Mouse (Mus musculus) stomach, embryonic 15.5 days (tissue): ENCODE results near the gene Ggt6. TPM values are rescaled to one million over a fixed set of nuclear protein-coding genes. Genes with fewer than 3 reads are reported as not detected.

Experiments used
- ATAC-seq: fragments of 200-750 bp; cut with Nextera tagmentation; 2 replicates; pipeline ENCODE4 v1.8.0; 2017; ENCODE audit warnings: low read depth, moderate number of reproducible peaks, moderate TSS enrichment; ENCODE audit not compliant: insufficient read depth, low FRiP score
- H3K27ac ChIP-seq: fragments of 300-500 bp; sonication (generic); 2 replicates; pipeline ENCODE4 v1.5.1; 2015; ENCODE audit warnings: mild to moderate bottlenecking, inconsistent platforms
- H3K27me3 ChIP-seq: fragments of 300-500 bp; sonication (generic); replicated peaks from 2 replicates; pipeline ENCODE4 v1.6.1; 2015; ENCODE audit warnings: inconsistent platforms
- H3K36me3 ChIP-seq: fragments of 300-500 bp; sonication (generic); 2 replicates; pipeline ENCODE4 v1.6.1; 2015; ENCODE audit warnings: inconsistent platforms
- H3K4me1 ChIP-seq: fragments of 300-500 bp; sonication (generic); 2 replicates; pipeline ENCODE4 v1.6.1; 2015; ENCODE audit warnings: inconsistent platforms
- H3K4me2 ChIP-seq: fragments of 300-500 bp; sonication (generic); 2 replicates; pipeline ENCODE4 v1.6.1; 2015; ENCODE audit warnings: mild to moderate bottlenecking, inconsistent platforms
- H3K4me3 ChIP-seq: fragments of 300-500 bp; sonication (generic); replicated peaks from 2 replicates; pipeline ENCODE4 v1.5.1; 2015; ENCODE audit warnings: inconsistent platforms
- H3K9ac ChIP-seq: fragments of 300-500 bp; sonication (generic); 2 replicates; pipeline ENCODE4 v1.6.1; 2015; ENCODE audit warnings: inconsistent platforms
- H3K9me3 ChIP-seq: fragments of 300-500 bp; sonication (generic); 2 replicates; pipeline ENCODE4 v1.6.1; 2016; ENCODE audit warnings: inconsistent platforms
- WGBS: fragments of 180-500 bp; shearing (Covaris S2); methylation state at CpG from one replicate; pipeline ENCODE4 v1.1.7; 2015; 5-methylcytosine and 5-hydroxymethylcytosine counted together
- polyA plus RNA-seq: library from polyadenylated mRNA; unstranded; fragments of >200 nt; fragmentation: Nextera tagmentation; extraction: Ambion mirVana; gene quantifications from 2 replicates; pipeline ENCODE4 v1.2.1, GENCODE M21; 2015

Ggt6 gene
- polyA plus RNA-seq, 1 experiment from 2014 or later: 4.7 TPM

DNA sequence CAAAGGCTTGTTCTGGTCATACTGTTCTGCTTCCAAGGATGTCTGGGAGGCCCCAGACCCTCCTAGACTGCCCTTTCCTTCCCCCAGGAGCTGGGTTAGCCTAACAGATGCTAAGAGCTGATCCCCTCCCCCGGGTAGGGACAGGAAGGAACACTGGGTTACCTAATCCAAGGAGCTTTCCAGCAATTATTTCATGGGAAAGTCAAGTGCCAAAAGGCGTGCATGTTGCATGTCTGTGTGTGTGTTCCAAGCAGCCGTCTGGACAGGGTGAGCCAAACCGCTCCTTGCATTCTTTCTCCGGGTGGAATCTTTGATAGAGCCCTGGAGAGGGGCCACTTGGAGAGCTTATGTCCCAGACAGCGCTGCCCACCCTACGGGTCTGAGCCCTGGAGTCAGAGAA is 22.3 kb upstream of the Ggt6 start:
- no peaks in the 10 kb centered on the region for H3K9me3 ChIP-seq
- no peak for ATAC-seq
- no peaks in the 10 kb centered on the region for H3K27me3 ChIP-seq
- 65% methylated on average over 7 of the region's 7 CpGs for WGBS
- H3K4me1 ChIP-seq: peaks cover 22% of the 10 kb centered on the region
- H3K27ac ChIP-seq: no peak overlapping the region
- H3K9ac ChIP-seq: no peak overlapping the region
- H3K4me3 ChIP-seq: no peak overlapping the region
- H3K4me2 ChIP-seq: no peak overlapping the region
- no peaks in the 10 kb centered on the region for H3K36me3 ChIP-seq

DNA sequence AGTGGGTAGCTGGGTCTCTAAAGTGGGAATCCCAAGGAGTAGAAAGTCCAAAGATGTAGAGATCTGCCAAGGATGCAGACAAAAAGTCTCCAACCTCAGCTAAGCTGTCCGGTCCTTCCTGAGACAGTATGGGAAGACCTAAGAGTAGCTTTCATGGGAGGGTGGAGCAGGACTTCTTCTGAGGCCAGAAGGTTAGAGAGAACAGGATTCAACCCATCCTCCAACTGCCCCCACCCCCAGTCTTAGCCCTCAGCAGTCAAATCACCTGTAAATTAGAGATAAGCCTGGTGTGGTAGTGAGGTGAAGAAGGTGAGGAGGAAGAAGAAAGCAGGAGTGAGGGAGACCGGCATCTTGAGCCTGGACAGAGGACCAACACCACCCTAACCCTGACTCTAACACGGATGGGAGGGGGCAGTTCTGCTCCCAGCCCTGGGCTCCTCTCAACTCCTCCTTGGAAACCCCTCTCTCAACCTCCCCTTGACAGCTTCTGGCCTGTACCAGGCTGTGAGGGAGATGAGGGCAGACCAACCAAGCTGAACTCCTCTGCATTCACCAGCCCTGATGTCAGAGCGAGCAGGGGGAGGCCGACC is 21.6 kb upstream of the Ggt6 start:
- 69% methylated on average over 5 of the region's 5 CpGs for WGBS
- no peaks in the 10 kb centered on the region for H3K9me3 ChIP-seq
- no peak overlapping the region for H3K4me2 ChIP-seq
- peaks cover 21% of the 10 kb centered on the region for H3K4me1 ChIP-seq
- H3K27ac ChIP-seq: no peak overlapping the region
- H3K36me3 ChIP-seq: no peaks in the 10 kb centered on the region
- H3K4me3 ChIP-seq: no peak overlapping the region
- H3K9ac ChIP-seq: no peak overlapping the region
- no peak for ATAC-seq
- H3K27me3 ChIP-seq: no peaks in the 10 kb centered on the region

DNA sequence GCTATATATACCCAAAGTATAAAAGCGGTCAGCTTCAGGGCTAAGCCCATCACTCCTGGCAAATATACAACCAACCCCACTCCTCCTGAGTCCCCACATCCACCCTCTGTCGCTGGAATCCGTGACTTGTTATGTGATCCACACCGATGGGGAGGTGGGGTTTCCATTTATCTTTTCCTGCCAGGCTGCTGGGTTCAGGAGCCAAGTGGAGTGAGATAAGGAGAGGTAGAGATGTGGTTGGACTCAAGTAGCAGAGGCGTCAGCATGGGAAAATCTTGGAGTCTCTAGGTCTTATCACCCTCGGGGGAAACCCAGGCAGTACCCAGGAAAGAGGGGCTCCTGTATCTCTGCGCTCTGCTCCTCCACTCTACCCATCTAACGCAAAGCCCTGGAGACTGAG is 20.2 kb upstream of the Ggt6 start:
- Histone ChIP-seq H3K4me3 (no peak overlapping the region), H3K36me3 (no peaks in the 10 kb centered on the region), H3K9me3 (no peaks in the 10 kb centered on the region), H3K27me3 (no peaks in the 10 kb centered on the region), H3K4me1 (peaks cover 7% of the 10 kb centered on the region; the same call in 1 of the 2 replicates), H3K27ac (no peak overlapping the region), H3K4me2 (no peak overlapping the region), H3K9ac (no peak overlapping the region)
- no peak for ATAC-seq
- WGBS: 54% methylated on average over 8 of the region's 8 CpGs

DNA sequence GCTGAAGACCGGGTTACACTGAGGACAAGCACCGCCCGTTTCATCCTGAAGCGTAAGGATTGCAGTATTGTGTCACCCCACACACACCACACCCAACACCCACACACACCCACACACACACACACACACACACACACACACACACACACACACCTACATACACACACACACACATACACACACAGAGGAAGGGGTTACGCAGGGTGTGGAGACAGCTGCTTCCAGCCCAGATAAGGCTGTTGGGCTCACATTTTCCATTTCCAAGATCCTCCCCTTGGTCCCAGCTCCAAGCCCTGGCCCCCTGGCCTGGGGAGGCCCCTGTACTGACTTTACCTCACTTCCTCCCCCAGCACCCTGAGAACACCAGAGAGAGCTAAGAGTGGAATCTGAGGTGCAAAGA is 18.7 kb upstream of the Ggt6 start:
- H3K4me3 ChIP-seq: no peak overlapping the region
- H3K9me3 ChIP-seq: no peaks in the 10 kb centered on the region
- ATAC-seq: no peak; the same call in 1 of the 2 replicates
- H3K27ac ChIP-seq: no peak overlapping the region
- no peak overlapping the region for H3K9ac ChIP-seq
- H3K27me3 ChIP-seq: no peaks in the 10 kb centered on the region
- H3K4me2 ChIP-seq: no peak overlapping the region
- H3K36me3 ChIP-seq: no peaks in the 10 kb centered on the region
- WGBS: 76% methylated on average over 5 of the region's 5 CpGs
- H3K4me1 ChIP-seq: peaks cover 6% of the 10 kb centered on the region; the same call in 1 of the 2 replicates

DNA sequence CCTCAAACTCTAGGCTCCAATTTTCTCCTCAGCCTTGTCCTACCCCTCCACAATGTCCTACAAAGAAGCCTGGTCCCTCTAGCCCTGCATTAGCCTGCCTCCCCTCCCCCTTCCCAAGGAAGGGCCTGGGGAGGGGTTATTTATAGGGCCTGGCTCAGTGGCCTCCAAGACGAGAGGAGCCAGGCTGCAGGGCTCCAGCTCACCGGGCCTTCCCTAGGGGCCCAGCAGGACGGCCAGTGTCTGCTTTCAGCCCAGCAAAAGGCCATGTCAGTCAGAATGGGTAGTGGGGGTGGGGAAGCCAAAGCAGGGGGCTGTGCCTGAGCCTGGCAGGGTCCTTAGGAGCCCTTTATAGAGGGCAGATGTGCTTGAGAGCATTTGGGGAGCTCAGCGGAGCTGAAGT is 17.9 kb upstream of the Ggt6 start:
- H3K36me3 ChIP-seq: no peaks in the 10 kb centered on the region
- H3K4me3 ChIP-seq: no peak overlapping the region
- H3K4me2 ChIP-seq: no peak overlapping the region
- H3K27me3 ChIP-seq: no peaks in the 10 kb centered on the region
- 38% methylated on average over 4 of the region's 4 CpGs for WGBS
- no peaks in the 10 kb centered on the region for H3K9me3 ChIP-seq
- H3K9ac ChIP-seq: no peak overlapping the region
- 0 out of 2 replicates have a peak, but pooled peaks cover 3% of the 10 kb centered on the region for H3K4me1 ChIP-seq
- ATAC-seq: no peak
- no peak overlapping the region for H3K27ac ChIP-seq

DNA sequence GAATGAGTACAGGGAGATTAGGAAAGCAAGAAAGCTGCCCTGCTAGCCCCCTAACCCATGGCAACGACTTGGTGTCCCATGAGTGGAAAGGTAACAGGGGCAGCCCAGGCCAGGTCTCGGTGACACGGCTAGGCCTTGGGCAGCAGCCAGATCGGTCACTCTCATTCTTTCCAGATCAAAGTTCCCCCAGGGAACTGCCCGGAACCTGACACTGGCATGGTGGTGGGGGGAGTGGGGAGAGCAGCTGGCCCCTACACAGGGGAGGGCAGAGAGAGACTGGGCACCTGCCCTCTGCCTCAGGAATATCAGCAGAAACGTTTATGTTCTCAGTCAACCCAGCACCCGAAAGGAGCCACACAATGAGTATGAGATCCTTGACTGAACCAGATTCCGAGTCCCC is 17.1 kb upstream of the Ggt6 start:
- H3K9ac ChIP-seq: no peak overlapping the region
- 52% methylated on average over 8 of the region's 8 CpGs for WGBS
- H3K4me2 ChIP-seq: no peak overlapping the region
- no peaks in the 10 kb centered on the region for H3K36me3 ChIP-seq
- H3K4me1 ChIP-seq: 0 out of 2 replicates have a peak, but pooled peaks cover 3% of the 10 kb centered on the region
- H3K9me3 ChIP-seq: no peaks in the 10 kb centered on the region
- no peak for ATAC-seq
- H3K4me3 ChIP-seq: no peak overlapping the region
- no peaks in the 10 kb centered on the region for H3K27me3 ChIP-seq
- H3K27ac ChIP-seq: no peak overlapping the region

DNA sequence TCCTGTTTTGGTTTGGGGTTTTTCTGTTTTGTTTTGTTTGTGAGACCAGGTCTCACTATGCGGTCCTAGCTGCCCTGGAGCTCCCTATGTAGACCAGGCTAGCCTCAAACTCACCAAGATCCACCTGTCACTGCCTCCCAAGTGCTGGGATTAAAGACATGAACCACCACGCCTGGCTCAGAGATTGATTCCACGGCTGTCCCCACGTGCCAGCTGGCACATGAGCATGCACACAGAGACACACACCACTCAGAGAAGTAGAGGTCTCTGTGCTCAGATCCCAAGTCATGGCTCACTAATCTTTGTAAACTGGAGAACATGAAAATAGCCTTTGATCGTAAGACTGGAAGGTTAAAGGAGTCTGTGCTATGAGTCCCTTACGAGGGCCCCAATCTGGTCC is 16.3 kb upstream of the Ggt6 start:
- no peak for ATAC-seq
- Histone ChIP-seq H3K27ac (no peak overlapping the region), H3K4me3 (no peak overlapping the region), H3K4me2 (no peak overlapping the region), H3K4me1 (0 out of 2 replicates have a peak, but pooled peaks cover 3% of the 10 kb centered on the region), H3K27me3 (no peaks in the 10 kb centered on the region), H3K9ac (no peak overlapping the region), H3K9me3 (no peaks in the 10 kb centered on the region), H3K36me3 (no peaks in the 10 kb centered on the region)
- WGBS: 86% methylated on average over 6 of the region's 6 CpGs

DNA sequence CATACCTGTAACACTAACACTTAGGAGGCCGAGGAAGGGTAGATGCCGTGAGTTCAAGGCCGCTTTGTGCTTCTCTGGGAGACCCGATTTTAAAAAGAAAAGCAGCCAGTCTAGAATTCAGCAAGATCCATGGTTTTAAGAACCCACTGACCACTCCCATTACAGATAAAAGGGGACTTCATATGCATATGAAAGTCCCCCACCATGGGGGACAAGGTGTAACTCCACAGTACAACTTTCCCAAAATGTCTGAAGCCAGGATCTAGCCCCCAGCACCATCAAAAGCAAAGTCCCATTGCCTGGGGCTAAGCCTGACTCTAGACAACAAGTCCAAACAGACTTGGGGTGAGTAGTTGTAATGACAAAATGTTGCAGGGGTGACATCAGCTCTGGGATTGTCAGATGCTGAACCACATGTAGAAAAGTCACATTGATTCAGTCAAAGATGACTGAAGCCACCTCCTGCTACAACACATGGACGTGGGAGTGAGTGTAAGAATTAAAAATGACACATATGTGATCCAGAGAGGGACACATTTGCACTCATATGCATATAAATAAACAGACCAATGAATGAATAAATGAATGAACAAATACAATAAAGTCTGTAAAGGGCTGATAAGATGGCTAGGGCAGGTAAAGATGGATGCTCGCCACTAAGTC is 14.7 kb upstream of the Ggt6 start:
- Histone ChIP-seq H3K9me3 (no peaks in the 10 kb centered on the region), H3K4me1 (0 out of 2 replicates have a peak, but pooled peaks cover 3% of the 10 kb centered on the region), H3K4me2 (no peak overlapping the region), H3K27me3 (no peaks in the 10 kb centered on the region), H3K4me3 (no peak overlapping the region), H3K27ac (no peak overlapping the region), H3K36me3 (no peaks in the 10 kb centered on the region), H3K9ac (no peak overlapping the region)
- no peak for ATAC-seq
- 80% methylated on average over 6 of the region's 6 CpGs for WGBS

DNA sequence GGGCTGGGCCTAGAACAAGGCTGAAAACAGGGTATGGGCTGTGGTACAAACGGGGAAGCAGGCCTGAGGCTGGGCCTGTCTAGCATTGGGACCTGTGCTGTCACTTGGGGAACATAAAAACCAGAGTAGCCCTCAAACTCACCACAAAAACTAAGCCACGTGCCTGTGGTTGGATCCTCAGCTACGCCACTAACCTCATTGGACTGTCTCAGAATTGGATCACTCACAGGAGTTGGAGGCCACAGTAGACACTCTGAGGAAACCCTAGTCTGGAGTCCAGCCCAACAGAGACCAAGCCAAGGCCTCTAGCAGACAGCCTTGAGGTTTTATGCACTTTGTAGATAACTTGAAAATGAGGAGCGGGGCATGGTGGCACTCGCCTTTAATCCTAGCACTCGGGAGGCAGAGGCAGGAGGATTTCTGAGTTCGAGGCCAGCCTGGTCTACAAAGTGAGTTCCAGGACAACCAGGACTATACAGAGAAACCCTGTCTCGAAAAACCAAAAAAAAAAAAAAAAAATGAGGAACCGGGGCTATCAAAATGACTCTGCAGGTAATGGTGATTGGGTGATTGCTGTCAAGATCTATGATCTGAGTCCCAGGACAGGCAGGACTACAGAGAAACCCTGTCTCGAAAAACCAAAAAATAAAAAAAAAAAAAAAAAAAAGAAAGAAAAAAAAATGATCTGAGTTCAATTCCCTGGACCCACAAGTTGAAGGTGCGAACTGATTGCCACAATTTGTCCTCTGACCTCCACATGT is 13.6 kb upstream of the Ggt6 start:
- Histone ChIP-seq H3K36me3 (no peaks in the 10 kb centered on the region), H3K9ac (no peak overlapping the region), H3K4me2 (no peak overlapping the region), H3K4me3 (no peak overlapping the region), H3K27ac (no peak overlapping the region), H3K27me3 (no peaks in the 10 kb centered on the region), H3K9me3 (no peaks in the 10 kb centered on the region), H3K4me1 (0 out of 2 replicates have a peak, but pooled peaks cover 3% of the 10 kb centered on the region)
- ATAC-seq: no peak
- WGBS: 87% methylated on average over 11 of the region's 11 CpGs

DNA sequence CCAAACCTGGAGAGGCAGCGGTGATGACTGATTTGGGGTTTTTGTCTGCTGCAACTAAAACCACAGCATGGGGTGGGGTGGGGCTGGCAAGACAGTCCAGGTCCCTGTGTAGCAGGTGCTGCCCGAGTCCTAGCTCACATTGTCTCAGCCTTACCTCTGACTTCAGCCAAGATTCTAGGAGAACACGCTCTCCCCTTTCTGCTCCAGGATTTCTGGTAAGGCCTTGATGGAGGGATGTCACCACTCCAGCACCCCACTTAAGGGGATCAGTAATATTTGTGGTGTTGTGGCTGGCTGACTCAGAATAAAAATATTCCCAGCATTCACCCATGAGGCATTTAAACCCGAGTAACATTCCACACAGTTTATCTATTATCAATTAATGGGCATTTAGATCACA is 11.6 kb upstream of the Ggt6 start:
- no peak for ATAC-seq
- H3K9ac ChIP-seq: no peak overlapping the region
- H3K27ac ChIP-seq: no peak overlapping the region
- no peaks in the 10 kb centered on the region for H3K9me3 ChIP-seq
- no peak overlapping the region for H3K4me3 ChIP-seq
- H3K27me3 ChIP-seq: no peaks in the 10 kb centered on the region
- H3K4me2 ChIP-seq: no peak overlapping the region
- WGBS: 77% methylated on average over 4 of the region's 4 CpGs
- no peaks in the 10 kb centered on the region for H3K4me1 ChIP-seq
- H3K36me3 ChIP-seq: no peaks in the 10 kb centered on the region

DNA sequence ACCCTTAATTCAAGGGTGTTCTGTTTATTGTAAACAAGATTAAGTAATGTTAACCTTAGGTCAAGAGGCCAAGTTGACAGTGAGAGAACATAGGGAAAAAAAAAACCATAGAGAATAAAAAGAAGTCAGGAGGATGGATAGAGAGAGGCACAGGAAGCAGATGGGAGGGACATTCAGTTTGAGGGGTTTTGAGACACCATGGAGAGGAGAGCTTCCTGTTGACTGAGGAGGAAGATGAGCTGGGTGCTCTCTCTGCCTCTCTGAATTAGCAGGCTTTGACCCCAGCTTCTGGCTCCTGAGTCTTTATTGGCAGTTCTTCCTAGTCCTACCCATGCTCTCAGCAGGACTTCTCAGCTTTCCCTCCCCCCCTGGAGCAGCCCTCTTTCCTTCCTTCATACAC is 10.1 kb upstream of the Ggt6 start:
- H3K36me3 ChIP-seq: no peaks in the 10 kb centered on the region
- H3K9me3 ChIP-seq: no peaks in the 10 kb centered on the region
- H3K9ac ChIP-seq: no peak overlapping the region

DNA sequence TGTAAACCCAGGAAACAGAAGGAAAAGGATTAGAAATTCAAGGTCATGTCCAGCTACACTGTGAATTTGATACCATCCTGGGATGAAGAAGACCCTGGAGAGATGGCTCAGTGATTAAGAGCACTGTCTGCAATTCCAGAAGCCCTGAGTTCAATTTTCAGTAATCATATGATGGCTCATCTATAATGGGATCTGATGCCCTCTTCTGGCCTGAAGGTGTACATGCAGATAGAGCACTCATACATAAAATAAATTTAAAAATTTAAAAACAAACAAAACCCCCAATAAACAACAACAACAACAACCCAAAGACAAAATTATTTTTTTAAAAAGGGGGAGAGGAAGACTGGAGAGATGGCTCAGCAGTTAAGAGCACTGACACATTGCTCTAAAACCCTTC is 8.4 kb upstream of the Ggt6 start:
- Histone ChIP-seq H3K36me3 (no peaks in the 10 kb centered on the region), H3K4me3 (no peak overlapping the region), H3K9me3 (no peaks in the 10 kb centered on the region), H3K9ac (no peak overlapping the region), H3K4me2 (no peak overlapping the region), H3K4me1 (no peaks in the 10 kb centered on the region), H3K27ac (no peak overlapping the region), H3K27me3 (no peaks in the 10 kb centered on the region)
- ATAC-seq: no peak

More for the DNA sequence above, 10.1 kb upstream of the Ggt6 start:
- Histone ChIP-seq H3K4me1 (no peaks in the 10 kb centered on the region), H3K27me3 (no peaks in the 10 kb centered on the region), H3K27ac (no peak overlapping the region), H3K4me3 (no peak overlapping the region), H3K4me2 (no peak overlapping the region)
- no peak for ATAC-seq
